Mouse (Mus musculus): ENCODE results near the gene Fyb2. TPM values are rescaled to one million over a fixed set of nuclear protein-coding genes. Genes with fewer than 3 reads are reported as not detected.
A peak's percentile ranks its signal among the peaks of the same experiment; 100 is the strongest.

Fyb2 gene
- polyA plus RNA-seq (2014; fragmentation: Nextera tagmentation; extraction: Ambion mirVana) = not detected in 2 replicates

- Histone ChIP-seq H3K4me2 (ENCODE audit: low read length) (peak within 1 kb of the TSS; percentile 51), H3K36me3 (ENCODE audit: control insufficient read depth, insufficient read depth, low read length) (no peaks in the 10 kb centered on the region), H3K27me3 (ENCODE audit: control insufficient read depth, insufficient read depth, low read length) (no peaks in the 10 kb centered on the region), H3K4me3 (ENCODE audit: control insufficient read depth in 1 of 2, insufficient read depth in 1 of 2, low read depth in 1 of 2, low read length in 2 of 2) (peak within 1 kb of the TSS; percentile 6 to 18; a peak in 2 of 4 replicates), H3K4me1 (ENCODE audit: control insufficient read depth in 2 of 2, insufficient read depth in 2 of 2, low read length in 2 of 2) (no peaks in the 10 kb centered on the region), H3K27ac (replicated peaks in 1 of 2; ENCODE audit: control insufficient read depth in 1 of 2, insufficient read depth in 1 of 2, low read depth in 2 of 2, low read length in 2 of 2) (no peak within 1 kb of the TSS), H3K9me3 (ENCODE audit: control insufficient read depth, low read length) (no peaks in the 10 kb centered on the region), H3K9ac (ENCODE audit: low read length) (no peak within 1 kb of the TSS)
- ATAC-seq (ENCODE audit: insufficient number of reproducible peaks, insufficient read depth, low FRiP score, low read depth) = no peak
- WGBS = 23% methylated on average over 23 of the region's 23 CpGs
These were observed at the start of gene Fyb2 for GRCm38 (mm10) chr4:104913291-104914129. Gene Fyb2 (plus strand): TSS chr4:104913456.

GRCm38 (mm10) chr4:104864397-104864796, 48.9 kb upstream of the Fyb2 start:
- Histone ChIP-seq H3K27ac (replicated peaks in 1 of 2; ENCODE audit: control insufficient read depth in 1 of 2, insufficient read depth in 1 of 2, low read depth in 2 of 2, low read length in 2 of 2) (no peak overlapping the region), H3K4me1 (ENCODE audit: control insufficient read depth in 2 of 2, insufficient read depth in 2 of 2, low read length in 2 of 2) (peaks cover 0 to 2% of the 10 kb centered on the region in 2 experiments; a peak in 1 of 4 replicates), H3K4me2 (ENCODE audit: low read length) (no peak overlapping the region), H3K4me3 (ENCODE audit: control insufficient read depth in 1 of 2, insufficient read depth in 1 of 2, low read depth in 1 of 2, low read length in 2 of 2) (no peak overlapping the region), H3K27me3 (ENCODE audit: control insufficient read depth, insufficient read depth, low read length) (no peaks in the 10 kb centered on the region), H3K9me3 (ENCODE audit: control insufficient read depth, low read length) (no peaks in the 10 kb centered on the region), H3K36me3 (ENCODE audit: control insufficient read depth, insufficient read depth, low read length) (no peaks in the 10 kb centered on the region), H3K9ac (ENCODE audit: low read length) (no peak overlapping the region)
- WGBS = 81% methylated on average over 1 of the region's 1 CpGs
- ATAC-seq (ENCODE audit: insufficient number of reproducible peaks, insufficient read depth, low FRiP score, low read depth) = no peak

GRCm38 (mm10) chr4:104869581-104869980, 43.7 kb upstream of the Fyb2 start:
- Histone ChIP-seq H3K4me3 (ENCODE audit: control insufficient read depth in 1 of 2, insufficient read depth in 1 of 2, low read depth in 1 of 2, low read length in 2 of 2) (no peak overlapping the region), H3K9ac (ENCODE audit: low read length) (no peak overlapping the region), H3K27ac (replicated peaks in 1 of 2; ENCODE audit: control insufficient read depth in 1 of 2, insufficient read depth in 1 of 2, low read depth in 2 of 2, low read length in 2 of 2) (no peak overlapping the region), H3K4me1 (ENCODE audit: control insufficient read depth in 2 of 2, insufficient read depth in 2 of 2, low read length in 2 of 2) (peaks cover 0 to 2% of the 10 kb centered on the region in 2 experiments; a peak in 1 of 4 replicates), H3K9me3 (ENCODE audit: control insufficient read depth, low read length) (no peaks in the 10 kb centered on the region), H3K36me3 (ENCODE audit: control insufficient read depth, insufficient read depth, low read length) (no peaks in the 10 kb centered on the region), H3K27me3 (ENCODE audit: control insufficient read depth, insufficient read depth, low read length) (no peaks in the 10 kb centered on the region), H3K4me2 (ENCODE audit: low read length) (no peak overlapping the region)
- ATAC-seq (ENCODE audit: insufficient number of reproducible peaks, insufficient read depth, low FRiP score, low read depth) = no peak

GRCm38 (mm10) chr4:104870196-104870595, 43.1 kb upstream of the Fyb2 start:
- no peaks in the 10 kb centered on the region for H3K36me3 ChIP-seq (ENCODE audit: control insufficient read depth, insufficient read depth, low read length)
- no peaks in the 10 kb centered on the region for H3K9me3 ChIP-seq (ENCODE audit: control insufficient read depth, low read length)
- peaks cover 0 to 2% of the 10 kb centered on the region in 2 experiments; a peak in 1 of 4 replicates for H3K4me1 ChIP-seq (ENCODE audit: control insufficient read depth in 2 of 2, insufficient read depth in 2 of 2, low read length in 2 of 2)
- no peak for ATAC-seq (ENCODE audit: insufficient number of reproducible peaks, insufficient read depth, low FRiP score, low read depth)
- 82% methylated on average over 5 of the region's 5 CpGs for WGBS
- no peak overlapping the region for H3K4me3 ChIP-seq (ENCODE audit: control insufficient read depth in 1 of 2, insufficient read depth in 1 of 2, low read depth in 1 of 2, low read length in 2 of 2)
- no peaks in the 10 kb centered on the region for H3K27me3 ChIP-seq (ENCODE audit: control insufficient read depth, insufficient read depth, low read length)
- H3K27ac ChIP-seq (replicated peaks in 1 of 2; ENCODE audit: control insufficient read depth in 1 of 2, insufficient read depth in 1 of 2, low read depth in 2 of 2, low read length in 2 of 2) = no peak overlapping the region
- no peak overlapping the region for H3K9ac ChIP-seq (ENCODE audit: low read length)
- H3K4me2 ChIP-seq (ENCODE audit: low read length) = no peak overlapping the region

GRCm38 (mm10) chr4:104875832-104876231, 37.4 kb upstream of the Fyb2 start:
- H3K27me3 ChIP-seq (ENCODE audit: control insufficient read depth, insufficient read depth, low read length) = no peaks in the 10 kb centered on the region
- ATAC-seq (ENCODE audit: insufficient number of reproducible peaks, insufficient read depth, low FRiP score, low read depth) = no peak
- H3K4me3 ChIP-seq (ENCODE audit: control insufficient read depth in 1 of 2, insufficient read depth in 1 of 2, low read depth in 1 of 2, low read length in 2 of 2) = no peak overlapping the region
- no peaks in the 10 kb centered on the region for H3K4me1 ChIP-seq (ENCODE audit: control insufficient read depth in 2 of 2, insufficient read depth in 2 of 2, low read length in 2 of 2)
- H3K36me3 ChIP-seq (ENCODE audit: control insufficient read depth, insufficient read depth, low read length) = no peaks in the 10 kb centered on the region
- H3K4me2 ChIP-seq (ENCODE audit: low read length) = no peak overlapping the region
- H3K9me3 ChIP-seq (ENCODE audit: control insufficient read depth, low read length) = no peaks in the 10 kb centered on the region
- no peak overlapping the region for H3K9ac ChIP-seq (ENCODE audit: low read length)
- 63% methylated on average over 4 of the region's 4 CpGs for WGBS
- H3K27ac ChIP-seq (replicated peaks in 1 of 2; ENCODE audit: control insufficient read depth in 1 of 2, insufficient read depth in 1 of 2, low read depth in 2 of 2, low read length in 2 of 2) = no peak overlapping the region

- no peak for ATAC-seq (ENCODE audit: insufficient number of reproducible peaks, insufficient read depth, low FRiP score, low read depth)
- 76% methylated on average over 3 of the region's 3 CpGs for WGBS
- no peak within 1 kb of the TSS for H3K9ac ChIP-seq (ENCODE audit: low read length)
- H3K4me1 ChIP-seq (ENCODE audit: control insufficient read depth in 2 of 2, insufficient read depth in 2 of 2, low read length in 2 of 2) = no peaks in the 10 kb centered on the region
- H3K4me3 ChIP-seq (ENCODE audit: control insufficient read depth in 1 of 2, insufficient read depth in 1 of 2, low read depth in 1 of 2, low read length in 2 of 2) = no peak within 1 kb of the TSS
- no peak within 1 kb of the TSS for H3K4me2 ChIP-seq (ENCODE audit: low read length)
- no peak within 1 kb of the TSS for H3K27ac ChIP-seq (replicated peaks in 1 of 2; ENCODE audit: control insufficient read depth in 1 of 2, insufficient read depth in 1 of 2, low read depth in 2 of 2, low read length in 2 of 2)
- H3K9me3 ChIP-seq (ENCODE audit: control insufficient read depth, low read length) = no peaks in the 10 kb centered on the region
- no peaks in the 10 kb centered on the region for H3K36me3 ChIP-seq (ENCODE audit: control insufficient read depth, insufficient read depth, low read length)
- no peaks in the 10 kb centered on the region for H3K27me3 ChIP-seq (ENCODE audit: control insufficient read depth, insufficient read depth, low read length)
These were observed 36.9 kb upstream of the Fyb2 start, which contains the start of gene C8a for GRCm38 (mm10) chr4:104876323-104876722. Gene C8a (minus strand): TSS chr4:104876398.

GRCm38 (mm10) chr4:104887486-104887885, 25.8 kb upstream of the Fyb2 start:
- Histone ChIP-seq H3K9me3 (ENCODE audit: control insufficient read depth, low read length) (no peaks in the 10 kb centered on the region), H3K4me3 (ENCODE audit: control insufficient read depth in 1 of 2, insufficient read depth in 1 of 2, low read depth in 1 of 2, low read length in 2 of 2) (no peak overlapping the region)
- ATAC-seq (ENCODE audit: insufficient number of reproducible peaks, insufficient read depth, low FRiP score, low read depth) = no peak

More at GRCm38 (mm10) chr4:104887486-104887885, 25.8 kb upstream of the Fyb2 start:
- H3K36me3 ChIP-seq (ENCODE audit: control insufficient read depth, insufficient read depth, low read length) = no peaks in the 10 kb centered on the region
- no peak overlapping the region for H3K9ac ChIP-seq (ENCODE audit: low read length)
- no peak overlapping the region for H3K4me2 ChIP-seq (ENCODE audit: low read length)
- no peak overlapping the region for H3K27ac ChIP-seq (replicated peaks in 1 of 2; ENCODE audit: control insufficient read depth in 1 of 2, insufficient read depth in 1 of 2, low read depth in 2 of 2, low read length in 2 of 2)
- H3K4me1 ChIP-seq (ENCODE audit: control insufficient read depth in 2 of 2, insufficient read depth in 2 of 2, low read length in 2 of 2) = peaks cover 0 to 6% of the 10 kb centered on the region in 2 experiments; a peak in 3 of 4 replicates
- H3K27me3 ChIP-seq (ENCODE audit: control insufficient read depth, insufficient read depth, low read length) = 0 out of 2 replicates have a peak, but pooled peaks cover 3% of the 10 kb centered on the region
- WGBS = 81% methylated on average over 9 of the region's 9 CpGs

All from heart, embryonic 14.5 days (tissue).